Mouse (Mus musculus) CD4-positive, CD25-positive, alpha-beta regulatory T cell, adult 4 months (primary cell): Measurements from ENCODE around the gene LTO1. TPM values are rescaled to one million over a fixed set of nuclear protein-coding genes. Genes with fewer than 3 reads are reported as not detected.

Experiments used
- ATAC-seq: one replicate; pipeline ENCODE4 v1.8.0; 2017
- polyA plus RNA-seq, 2 experiments: library from polyadenylated mRNA; unstranded; fragments of 100-300 nt; shearing (Covaris generic); gene quantifications; one replicate each; pipeline ENCODE4 v1.2.1; 2017

LTO1 gene
- polyA plus RNA-seq, 2 experiments from 2014 or later, result 39.4 to 48.0 TPM

DNA sequence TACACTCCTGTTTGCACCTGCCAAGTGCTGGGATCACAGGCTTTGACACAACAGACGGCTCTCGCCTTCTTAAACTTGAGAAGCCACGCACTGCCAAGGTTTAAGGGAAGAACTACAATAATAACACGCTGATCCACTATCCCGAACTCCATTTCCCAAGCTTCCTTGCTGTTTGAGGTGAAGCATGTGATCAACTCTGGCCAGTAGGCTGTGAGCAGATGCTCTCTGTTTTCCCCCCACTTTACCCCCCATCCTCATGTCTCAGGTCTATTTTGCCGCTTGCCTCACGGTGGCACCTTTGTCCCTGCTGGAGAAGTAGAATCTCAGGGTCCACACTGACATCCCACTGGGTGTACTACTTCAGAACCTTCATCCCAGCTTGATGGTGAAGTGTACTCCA is 6.2 kb upstream of the LTO1 start:
- ATAC-seq, result no peak

- ATAC-seq, result no peak
These were observed 3.8 kb upstream of the LTO1 start for GRCm38 (mm10) chr7:144911121-144911520.

DNA sequence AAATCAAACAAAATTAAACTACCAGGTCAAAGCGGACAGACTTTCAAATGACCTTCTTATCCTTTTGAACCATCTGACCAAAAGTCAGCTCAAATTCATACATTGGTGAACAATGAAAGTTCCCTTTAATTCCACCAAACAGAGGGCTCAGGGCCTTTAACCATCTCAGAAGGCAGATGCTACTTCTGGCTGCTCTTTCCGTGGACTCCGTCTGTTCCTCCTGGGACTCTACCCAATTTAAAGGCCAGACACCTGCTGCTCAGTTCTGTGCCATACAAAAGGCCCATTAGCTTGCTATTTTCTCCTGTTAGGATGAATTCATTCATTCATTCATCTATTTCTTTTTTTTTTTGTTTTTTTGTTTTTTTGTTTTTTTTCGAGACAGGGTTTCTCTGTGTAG is 2.0 kb upstream of the LTO1 start:
- no peak for ATAC-seq

DNA sequence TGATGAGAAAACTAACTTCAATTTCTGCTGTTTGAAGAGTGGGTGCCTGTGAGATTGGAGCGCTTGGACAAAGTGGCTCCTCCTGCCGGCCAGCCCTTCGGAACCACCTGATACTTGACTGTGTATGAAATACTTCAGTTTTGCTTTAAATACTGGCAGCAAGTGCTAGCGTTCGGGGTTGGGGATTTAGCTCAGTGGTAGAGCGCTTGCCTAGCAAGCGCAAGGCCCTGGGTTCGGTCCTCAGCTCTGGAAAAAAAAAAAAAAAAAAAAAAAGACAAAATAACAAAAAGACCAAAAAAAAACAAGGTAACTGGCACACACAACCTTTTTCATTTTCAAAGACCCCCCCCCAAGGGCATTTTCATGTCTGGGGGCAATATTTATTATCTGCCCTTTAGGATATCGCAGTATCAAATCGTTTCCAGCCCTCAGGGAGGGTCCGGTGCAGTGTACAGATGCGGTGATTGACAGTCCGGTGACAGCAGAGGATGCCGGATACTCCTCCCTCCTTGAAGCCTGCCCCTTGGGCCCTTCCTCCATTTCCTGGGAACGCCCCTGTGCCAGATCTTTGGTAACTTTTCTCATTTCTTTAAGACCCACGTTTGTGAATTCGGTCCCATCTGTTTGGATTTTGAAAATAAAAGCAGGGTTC is 478 bp upstream of the LTO1 start:
- ATAC-seq, result peak; percentile 92

- no peak for ATAC-seq
These were observed 3.9 kb downstream of the LTO1 start for GRCm38 (mm10) chr7:144918823-144919222.

GRCm38 (mm10) chr7:144927591-144927990 is 12.7 kb downstream of the LTO1 start:
- no peak for ATAC-seq

DNA sequence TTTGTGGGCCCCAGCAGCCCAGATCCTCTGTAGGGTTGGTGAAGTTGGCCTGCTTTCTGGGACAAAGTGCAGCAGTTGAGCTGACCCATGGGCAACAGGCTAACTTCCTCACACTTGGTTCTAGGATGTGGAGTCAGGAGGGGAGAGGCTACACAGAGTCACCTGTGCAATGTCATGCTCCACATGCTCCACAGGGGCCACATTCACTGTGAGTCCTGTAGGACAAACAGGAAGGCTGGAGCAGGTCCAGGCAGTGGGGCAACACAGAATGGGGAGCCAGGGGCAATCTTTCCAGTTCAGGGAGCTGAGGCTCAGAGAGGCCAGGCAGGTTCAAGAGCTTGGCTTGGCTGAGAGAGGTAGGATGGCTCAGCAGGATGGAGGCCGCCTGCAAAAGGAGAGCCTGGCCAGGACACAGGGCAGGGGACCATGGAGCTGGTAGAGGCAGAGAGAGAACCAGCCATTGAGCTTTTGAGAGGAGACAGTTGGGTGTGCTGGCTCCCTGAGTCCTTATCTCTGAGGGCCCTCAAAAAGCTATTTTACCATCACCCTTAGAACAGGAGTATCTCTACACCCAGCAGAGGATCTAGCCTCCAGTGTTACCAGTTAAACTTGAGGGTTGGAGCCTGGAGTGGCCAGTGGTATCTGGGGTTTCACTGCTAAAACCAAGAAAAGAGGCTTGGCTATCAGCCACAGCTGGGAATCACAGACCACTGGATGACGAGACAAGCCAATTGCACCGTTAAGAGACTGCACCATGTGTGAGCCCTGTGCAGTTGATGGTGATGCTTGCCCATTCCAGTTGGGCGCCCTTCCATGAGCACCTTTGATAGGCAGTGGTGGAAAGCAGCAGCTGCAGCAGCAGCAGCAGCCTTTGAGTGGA is 13.3 kb downstream of the LTO1 start:
- no peak for ATAC-seq

DNA sequence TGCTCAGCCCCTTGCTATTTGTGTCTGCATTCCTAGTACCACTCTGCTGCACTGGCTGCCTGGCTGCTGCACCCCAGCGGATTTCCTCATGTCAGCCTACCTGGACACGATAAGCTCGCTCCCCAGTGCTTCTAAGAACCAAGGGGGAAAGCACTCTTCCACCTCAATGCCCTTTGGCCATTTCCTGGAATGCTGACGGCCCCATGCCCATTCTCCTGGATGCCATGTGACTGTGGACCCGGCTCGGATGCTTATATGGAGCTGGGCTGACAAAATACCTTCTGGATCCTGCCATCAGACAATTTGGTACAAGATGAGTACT is 13.9 kb downstream of the LTO1 start:
- no peak for ATAC-seq

DNA sequence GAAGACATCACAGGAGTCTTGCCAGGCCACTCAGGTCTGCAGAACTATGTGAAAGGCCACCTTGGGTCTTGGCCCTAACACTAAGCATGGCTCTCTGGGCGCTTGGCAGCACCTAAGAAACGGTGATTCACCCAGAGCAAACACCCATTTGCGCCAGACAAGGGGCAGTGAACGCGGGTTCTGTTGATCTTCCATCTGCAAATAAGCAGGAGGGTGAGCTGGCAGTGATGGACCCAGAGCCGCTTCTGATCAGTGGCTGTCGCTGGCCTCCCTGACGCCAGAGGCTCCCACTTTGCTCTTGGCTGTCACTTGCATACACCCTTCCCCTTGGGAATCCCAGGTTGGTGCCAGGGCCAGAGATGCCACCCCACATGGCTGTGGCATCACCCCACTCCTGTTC is 14.6 kb downstream of the LTO1 start:
- no peak for ATAC-seq

GRCm38 (mm10) chr7:144929931-144930330 is 15.0 kb downstream of the LTO1 start:
- no peak for ATAC-seq

DNA sequence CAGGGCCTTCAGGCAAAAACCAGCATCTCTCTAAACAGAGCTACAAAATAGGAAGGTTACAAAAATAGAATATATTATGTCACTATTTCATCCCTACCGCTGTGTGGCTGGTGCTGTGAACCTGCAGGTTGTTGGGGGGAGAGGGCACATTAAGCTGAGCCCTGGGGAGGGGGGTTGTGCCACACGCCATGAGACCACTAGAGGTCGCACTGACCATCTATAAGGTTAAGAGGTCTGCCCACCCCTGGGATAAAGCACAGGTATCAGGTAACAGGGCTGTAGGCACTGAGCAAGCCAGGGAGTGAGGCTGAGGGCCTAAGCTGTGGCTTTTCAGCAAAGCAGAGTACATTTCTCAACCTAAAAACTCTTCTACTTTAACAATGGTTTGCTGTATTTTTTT is 16.9 kb downstream of the LTO1 start:
- ATAC-seq, result peak; percentile 62

DNA sequence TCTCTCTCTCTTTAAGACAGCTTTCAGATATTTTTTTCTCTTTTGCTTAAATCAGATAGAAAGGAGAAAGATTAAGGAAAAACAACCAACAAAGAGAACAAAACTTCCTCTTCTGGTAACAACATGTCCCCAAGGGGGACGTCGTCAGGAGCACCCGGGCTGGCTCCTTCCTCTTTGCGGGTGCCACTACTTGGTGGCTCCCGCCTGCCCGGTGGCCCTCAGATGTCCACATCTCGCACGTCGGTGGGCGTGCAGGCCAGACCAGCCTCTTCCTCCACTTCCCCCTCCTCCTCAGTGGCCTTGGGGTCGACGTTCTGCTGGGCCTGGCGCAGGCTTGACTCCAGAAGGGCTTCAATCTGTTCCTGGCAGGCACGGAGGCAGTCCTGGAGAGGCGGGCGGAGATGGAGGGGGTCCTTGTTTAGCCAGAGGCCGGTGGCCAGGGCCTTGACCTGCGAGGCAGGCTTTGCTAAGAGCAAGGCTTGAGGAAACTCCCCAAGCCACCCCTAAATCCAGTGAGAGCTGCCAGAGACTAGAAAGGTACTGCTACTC is 17.6 kb downstream of the LTO1 start:
- ATAC-seq, result no peak

DNA sequence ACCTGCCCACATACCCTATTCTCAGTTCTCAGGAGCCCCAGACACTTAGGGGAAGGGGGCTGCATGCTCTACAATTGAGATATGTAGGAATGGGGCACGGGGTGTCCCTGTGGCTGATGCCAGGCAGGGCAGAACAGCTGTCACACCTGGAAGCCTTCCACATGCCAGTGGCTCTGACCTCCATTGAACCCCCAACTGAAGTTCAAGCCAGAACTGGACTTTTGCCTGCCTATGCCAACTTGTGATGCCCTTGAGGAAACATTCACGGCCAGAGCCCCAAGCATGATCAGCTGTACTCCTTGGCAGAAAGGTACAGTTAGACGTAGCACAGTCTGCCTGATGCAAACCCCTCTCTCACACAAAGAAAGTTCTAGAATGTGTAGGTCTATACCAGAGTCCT is 18.4 kb downstream of the LTO1 start:
- no peak for ATAC-seq

DNA sequence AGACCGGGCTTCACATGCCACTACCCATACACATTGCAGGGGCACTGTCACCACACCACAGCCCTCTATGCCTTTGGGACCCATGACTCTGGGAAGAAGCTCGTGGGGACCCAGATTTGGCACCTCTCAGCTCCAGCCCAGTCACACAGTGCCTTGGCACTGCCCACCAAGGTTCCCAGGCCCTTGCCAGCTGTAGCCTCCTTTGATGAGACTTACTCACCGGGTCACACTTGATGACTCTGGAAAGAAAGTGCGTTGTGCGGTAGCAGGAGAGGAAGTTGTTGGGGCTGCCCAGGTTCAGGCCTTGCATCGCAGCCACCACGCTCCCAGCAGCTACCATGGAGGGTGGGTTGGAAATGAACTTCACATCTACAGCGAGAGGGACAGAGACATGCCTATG is 18.9 kb downstream of the LTO1 start:
- no peak for ATAC-seq

- no peak for ATAC-seq
These were observed 20.0 kb downstream of the LTO1 start for GRCm38 (mm10) chr7:144934901-144935300.

GRCm38 (mm10) chr7:144935563-144935962 is 20.7 kb downstream of the LTO1 start:
- ATAC-seq, result no peak

GRCm38 (mm10) chr7:144936311-144936880 is 21.5 kb downstream of the LTO1 start:
- no peak for ATAC-seq

GRCm38 (mm10) chr7:144937490-144937889 is 22.6 kb downstream of the LTO1 start:
- ATAC-seq, result peak; percentile 82

DNA sequence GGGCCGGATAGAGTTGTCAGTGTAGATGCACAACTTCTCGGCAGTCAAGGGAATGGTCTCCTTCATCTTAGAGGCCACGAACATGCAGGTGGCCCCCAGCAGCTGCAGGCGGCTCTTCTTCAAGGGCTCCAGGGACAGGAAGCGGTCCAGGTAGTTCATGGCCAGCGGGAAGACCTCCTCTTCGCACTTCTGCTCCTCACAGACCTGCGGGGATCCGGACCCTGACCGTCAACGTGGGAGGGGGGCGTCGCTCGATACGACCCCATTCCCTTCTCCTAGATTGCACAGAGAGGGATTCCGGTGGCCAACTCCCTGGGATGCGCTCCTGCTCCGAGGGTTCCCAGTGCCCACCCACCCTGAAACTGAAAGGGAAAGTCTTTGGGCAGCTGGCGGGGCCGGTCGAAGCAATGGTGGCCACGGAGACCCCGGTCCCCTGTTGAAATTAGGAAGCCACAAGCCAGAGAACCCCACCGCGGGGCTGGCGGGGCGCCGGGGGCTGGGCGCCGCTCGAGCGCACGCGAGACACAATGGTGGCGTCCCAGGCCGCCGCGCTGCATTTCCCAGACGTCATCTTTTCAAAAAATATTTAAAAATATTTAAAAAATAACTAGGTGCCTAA is 23.1 kb downstream of the LTO1 start:
- peak; percentile 22 for ATAC-seq

- ATAC-seq, result no peak
These were observed 23.9 kb downstream of the LTO1 start for GRCm38 (mm10) chr7:144938661-144939343.

- no peak for ATAC-seq
These were observed 24.6 kb downstream of the LTO1 start, which contains the start of gene Ccnd1 for GRCm38 (mm10) chr7:144939344-144940002. TSS of gene Ccnd1 (minus strand) at chr7:144939925.

DNA sequence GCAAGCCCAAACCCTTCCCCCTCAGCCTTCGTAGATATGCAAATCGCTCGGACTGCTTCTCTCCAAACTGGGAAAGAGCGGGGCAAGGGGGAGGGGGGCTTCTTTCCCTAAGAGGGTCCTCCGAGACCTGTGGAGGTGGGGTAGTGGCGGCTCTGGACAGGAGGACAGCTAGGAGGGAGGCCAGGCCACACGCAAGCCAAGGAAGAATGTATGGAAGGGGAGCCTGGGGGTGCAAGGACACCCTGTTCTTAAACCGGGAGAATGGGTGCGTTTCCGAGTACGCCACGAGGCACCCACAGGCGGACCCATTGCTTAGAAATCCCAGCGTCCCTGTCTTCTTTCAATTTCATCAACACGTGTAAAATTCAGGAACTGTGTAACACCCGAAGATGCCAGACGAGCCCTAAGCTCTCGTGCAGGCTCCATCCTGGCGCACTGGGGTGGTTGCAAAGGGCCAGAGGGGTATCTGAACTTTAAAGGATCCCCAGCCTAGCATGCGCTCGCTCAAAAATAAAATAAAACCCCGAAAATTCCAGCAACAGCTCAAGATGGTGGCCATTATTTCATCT is 25.2 kb downstream of the LTO1 start:
- no peak for ATAC-seq
